Mouse (Mus musculus): ENCODE data around the gene Asah2.

Gene Asah2

GRCm38 (mm10) chr19:31975882-31976281 lies 132.1 kb downstream of the Asah2 start:
- no peak for DNase-seq (ENCODE audit: low spot score in 2 of 2)

- DNase-seq (ENCODE audit: low spot score in 2 of 2) = peak; percentile 11 to 85
These were observed 136.0 kb downstream of the Asah2 start for GRCm38 (mm10) chr19:31971998-31972397.

DNA sequence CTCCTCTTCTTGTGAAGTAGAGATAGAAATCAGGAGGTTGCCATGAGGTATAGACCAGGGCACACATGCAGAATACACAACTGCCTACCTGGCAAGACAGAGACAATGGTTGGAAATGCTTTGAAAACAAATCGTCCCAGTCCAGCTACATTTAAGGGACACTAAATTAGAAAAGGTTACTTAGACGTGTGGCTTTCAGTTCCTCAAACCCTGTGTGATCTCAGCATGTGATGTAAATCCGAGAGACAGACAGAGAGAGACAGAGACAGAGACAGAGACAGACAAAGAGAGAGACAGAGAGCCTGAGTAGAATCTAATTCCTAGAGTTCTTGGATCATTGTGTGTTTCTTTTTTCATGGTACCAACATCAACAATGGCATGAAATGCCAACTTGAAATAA lies 136.6 kb downstream of the Asah2 start:
- DNase-seq (ENCODE audit: low spot score in 2 of 2) = no peak

- no peak for DNase-seq (ENCODE audit: low spot score in 2 of 2)
These were observed 140.0 kb downstream of the Asah2 start for GRCm38 (mm10) chr19:31967933-31968532.

DNA sequence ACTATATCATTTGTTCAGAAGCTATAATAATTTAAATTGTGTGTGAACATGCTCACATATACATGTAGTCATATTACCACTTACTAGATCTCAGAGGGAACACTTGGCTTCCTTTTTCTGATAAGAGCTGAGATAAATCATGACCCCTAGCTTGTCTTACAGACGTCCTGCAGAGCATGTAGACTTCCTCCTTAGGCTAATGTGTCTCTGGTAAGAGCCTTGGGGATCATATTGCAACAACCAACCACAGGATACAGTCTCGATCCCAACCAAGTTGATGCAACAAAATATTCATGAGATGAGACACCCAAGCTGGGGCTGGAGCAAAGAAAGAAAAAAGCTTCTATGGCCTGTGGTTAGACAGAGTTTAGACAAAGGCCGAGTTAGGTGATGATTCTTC lies 144.9 kb downstream of the Asah2 start:
- DNase-seq (ENCODE audit: low spot score in 2 of 2) = no peak

- DNase-seq (ENCODE audit: low spot score in 2 of 2) = no peak
These were observed 147.6 kb downstream of the Asah2 start for GRCm38 (mm10) chr19:31960434-31960833.

DNA sequence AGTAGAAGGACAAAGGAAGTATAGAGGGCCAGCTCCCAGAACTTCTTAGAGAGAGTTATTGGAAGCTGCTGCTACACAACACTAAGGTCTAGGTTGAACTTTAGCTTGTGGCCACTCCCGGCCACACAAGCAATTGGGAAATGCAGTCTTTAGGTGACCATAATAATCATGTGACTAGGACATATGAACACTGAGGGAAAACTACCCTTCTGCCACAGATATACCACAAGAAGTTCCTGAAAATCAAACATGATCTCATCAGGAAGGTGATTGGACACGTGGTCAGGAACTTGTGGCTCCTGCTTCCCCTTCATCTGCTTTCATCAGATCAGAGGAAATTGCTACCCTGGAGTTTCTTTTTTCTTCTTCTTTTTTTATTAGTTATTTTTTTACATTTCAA lies 151.7 kb downstream of the Asah2 start:
- no peak for DNase-seq (ENCODE audit: low spot score in 2 of 2)

DNA sequence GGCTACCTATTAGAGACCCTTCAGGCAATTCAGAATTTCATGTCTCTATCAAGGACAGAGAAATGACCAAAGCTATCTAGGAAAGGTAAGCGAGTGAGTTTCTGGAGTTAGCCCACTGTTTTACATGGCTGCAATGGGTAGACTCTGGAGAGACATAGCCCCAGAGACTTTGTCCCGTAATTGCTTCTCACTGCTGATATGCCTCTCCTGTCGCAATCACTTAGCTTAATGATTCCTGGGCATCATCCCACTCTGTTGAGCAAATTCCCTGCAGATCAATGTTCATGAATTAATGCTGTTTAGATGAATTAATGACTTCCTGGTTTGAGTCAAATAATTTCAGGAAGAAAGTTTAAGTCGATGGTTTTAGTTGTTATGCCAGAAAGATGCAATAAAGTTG lies 153.3 kb downstream of the Asah2 start:
- no peak for DNase-seq (ENCODE audit: low spot score in 2 of 2)

- DNase-seq (ENCODE audit: low spot score in 2 of 2) = no peak
These were observed 153.7 kb downstream of the Asah2 start for GRCm38 (mm10) chr19:31954267-31954666.

GRCm38 (mm10) chr19:31953799-31954198 lies 154.2 kb downstream of the Asah2 start:
- no peak for DNase-seq (ENCODE audit: low spot score in 2 of 2)

GRCm38 (mm10) chr19:31950793-31951489 lies 157.1 kb downstream of the Asah2 start:
- no peak for DNase-seq (ENCODE audit: low spot score in 2 of 2)

All from left cerebral cortex, adult 9 months (tissue).